In the genomic region with DNA sequence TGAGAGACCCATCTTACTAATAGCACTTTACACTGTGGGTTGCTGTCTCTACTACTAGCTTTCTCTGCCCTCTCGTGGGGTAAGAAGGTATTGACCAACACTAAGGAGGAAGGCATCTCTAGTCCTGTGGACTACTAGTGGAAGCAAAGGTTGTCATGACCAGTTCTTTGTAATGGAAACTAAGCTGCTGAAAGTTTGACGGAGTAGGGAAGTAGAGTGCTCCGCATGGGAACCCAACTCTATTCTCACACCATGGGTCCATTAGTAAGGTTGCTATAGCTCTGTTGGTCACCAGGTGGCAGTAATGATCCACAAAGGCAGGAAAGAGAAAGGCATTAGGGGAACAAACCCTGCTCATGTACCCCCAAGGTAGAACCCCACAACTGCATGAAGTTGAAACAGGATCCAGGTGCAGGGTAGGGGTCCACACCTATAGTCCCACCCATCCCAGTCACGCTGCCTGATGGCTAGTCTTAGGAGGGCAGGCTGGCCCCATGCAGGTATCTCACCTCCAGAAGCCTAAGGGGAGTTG, we compare ENCODE assay signal across 8 mouse cellular contexts. TPM values are rescaled to one million over a fixed set of nuclear protein-coding genes. Genes with fewer than 3 reads are reported as not detected.
A peak's percentile ranks its signal among the peaks of the same experiment; 100 is the strongest.
DNase-seq lines count a peak whose midpoint lies in the region; ATAC-seq and TF ChIP-seq lines count a peak whose summit lies in the region.

No protein-coding gene starts in this region.

- intact Hi-C loops in heart, adult 2 months (cut with DNase I), result loop anchor here (1.0 to 5.0 kb wide), 3 partner anchors 34 to 67 kb away; partner anchors contain the start of genes Gid8 and Slc17a9

- no peaks in the 10 kb centered on the region for H3K27me3 ChIP-seq in heart, adult 2 months (ENCODE audit: control insufficient read depth, insufficient read depth, low read length)
- H3K27me3 ChIP-seq in limb, embryonic 13.5 days, result no peaks in the 10 kb centered on the region
- H3K27me3 ChIP-seq in midbrain, embryonic 16.5 days (ENCODE audit: control insufficient read depth, insufficient read depth, low read depth, low read length), result no peaks in the 10 kb centered on the region

- H3K4me1 ChIP-seq in heart, adult 2 months (ENCODE audit: control insufficient read depth, insufficient read depth, low read length), result no peaks in the 10 kb centered on the region; the same call in 1 of the 2 replicates
- no peaks in the 10 kb centered on the region for H3K4me1 ChIP-seq in limb, embryonic 13.5 days
- no peaks in the 10 kb centered on the region for H3K4me1 ChIP-seq in midbrain, embryonic 16.5 days (ENCODE audit: control insufficient read depth, insufficient read depth, low read length)

- no peak overlapping the region for H3K27ac ChIP-seq in heart, adult 2 months
- H3K27ac ChIP-seq in limb, embryonic 13.5 days, result no peak overlapping the region
- H3K27ac ChIP-seq in midbrain, embryonic 16.5 days (ENCODE audit: low read length), result no peak overlapping the region

- H3K36me3 ChIP-seq in heart, adult 2 months (ENCODE audit: control insufficient read depth, insufficient read depth, low read length), result peaks cover 2% of the 10 kb centered on the region; the same call in 1 of the 2 replicates
- peaks cover 57% of the 10 kb centered on the region for H3K36me3 ChIP-seq in limb, embryonic 13.5 days
- peaks cover 25% of the 10 kb centered on the region for H3K36me3 ChIP-seq in midbrain, embryonic 16.5 days (ENCODE audit: control insufficient read depth, insufficient read depth, low read length)

- peak; percentile 87 for TF ChIP-seq CTCF in heart, adult 2 months (IDR thresholded peaks at IDR 0.05)

- no peak for TF ChIP-seq POLR2A in heart, adult 2 months (IDR thresholded peaks at IDR 0.05; ENCODE audit: insufficient read depth, low read depth, low read length)

- no peak overlapping the region for H3K9ac ChIP-seq in heart, adult 2 months (ENCODE audit: low read depth, low read length)
- no peak overlapping the region for H3K9ac ChIP-seq in limb, embryonic 13.5 days
- H3K9ac ChIP-seq in midbrain, embryonic 16.5 days (ENCODE audit: low read depth, low read length), result no peak overlapping the region

- TF ChIP-seq EP300 in heart, adult 2 months (IDR thresholded peaks at IDR 0.05; ENCODE audit: insufficient read depth, low read depth, low read length), result peak; percentile 68; the same call in 1 of the 2 replicates

- DNase-seq in 416B (ENCODE audit: low read depth), result peak; percentile 82
- peak; percentile 57 to 67 for DNase-seq in adrenal gland, adult 18-20 months (ENCODE audit: low spot score in 2 of 2)
- peak; percentile 47 for DNase-seq in embryo, embryonic 11.5 days (ENCODE audit: low read depth, low spot score)
- DNase-seq in heart, adult 2 months, result peak; percentile 59 to 65
- peak; percentile 81 for DNase-seq in kidney, adult 9 months
- DNase-seq in spleen, postnatal 14 days (ENCODE audit: low spot score in 2 of 2), result peak; percentile 35 to 66

- 18% methylated on average over 4 of the region's 4 CpGs for WGBS in heart, adult 2 months
- WGBS in limb, embryonic 13.5 days, result 25% methylated on average over 4 of the region's 4 CpGs
- 22% methylated on average over 4 of the region's 4 CpGs for WGBS in midbrain, embryonic 16.5 days

- no peak overlapping the region for H3K4me2 ChIP-seq in limb, embryonic 13.5 days (replicated peaks)
- H3K4me2 ChIP-seq in midbrain, embryonic 16.5 days (ENCODE audit: low read length), result no peak overlapping the region

- H3K9me3 ChIP-seq in limb, embryonic 13.5 days, result no peaks in the 10 kb centered on the region
- H3K9me3 ChIP-seq in midbrain, embryonic 16.5 days (replicated peaks; ENCODE audit: control insufficient read depth, low read length, poor library complexity, severe bottlenecking), result no peaks in the 10 kb centered on the region

- H3K4me3 ChIP-seq in heart, adult 2 months, result no peak overlapping the region
- no peak overlapping the region for H3K4me3 ChIP-seq in limb, embryonic 13.5 days
- no peak overlapping the region for H3K4me3 ChIP-seq in midbrain, embryonic 16.5 days (ENCODE audit: low read depth, low read length)

- H3K79me2 ChIP-seq in heart, adult 2 months (replicated peaks; ENCODE audit: control insufficient read depth, insufficient read depth, low read length), result no peaks in the 10 kb centered on the region

- ATAC-seq in limb, embryonic 13.5 days (ENCODE audit: low FRiP score, low read depth), result peak; percentile 52; the same call in 1 of the 2 replicates
- peak; percentile 72 for ATAC-seq in midbrain, embryonic 16.5 days

RNA-seq across cellular contexts. Expression of gene Dido1, which starts 31.1 kb away (rescaled TPM):
- total RNA-seq in adrenal gland, adult 18-20 months (2021), result 10 to 100 TPM; 36.7 to 38.3 TPM
- 10 to 100 TPM; 30.7 to 30.8 TPM for total RNA-seq in heart, adult 2 months (2021)
- 8.6 and 13.8 TPM in 2 replicates for polyA plus RNA-seq in heart, adult 2 months (2012; rRNA removed)
- polyA plus RNA-seq in limb, embryonic 13.5 days (2015; fragmentation: Nextera tagmentation; extraction: Ambion mirVana), result 30.4 and 31.5 TPM in 2 replicates
- polyA plus RNA-seq in midbrain, embryonic 16.5 days (2015; fragmentation: Nextera tagmentation; extraction: Ambion mirVana), result 23.9 and 26.8 TPM in 2 replicates

RNA-seq across cellular contexts. Expression of gene Gid8, which starts 31.2 kb away (rescaled TPM):
- total RNA-seq in adrenal gland, adult 18-20 months (2021), result 10 to 100 TPM; 50.0 to 60.2 TPM
- total RNA-seq in heart, adult 2 months (2021), result 10 to 100 TPM; 59.3 to 61.3 TPM
- polyA plus RNA-seq in heart, adult 2 months (2012; rRNA removed), result 38.9 and 70.7 TPM in 2 replicates
- 63.0 and 63.8 TPM in 2 replicates for polyA plus RNA-seq in limb, embryonic 13.5 days (2015; fragmentation: Nextera tagmentation; extraction: Ambion mirVana)
- polyA plus RNA-seq in midbrain, embryonic 16.5 days (2015; fragmentation: Nextera tagmentation; extraction: Ambion mirVana), result 55.1 and 57.1 TPM in 2 replicates

RNA-seq across cellular contexts. Expression of gene Tcfl5, which starts 36.2 kb away (rescaled TPM):
- not detected for total RNA-seq in adrenal gland, adult 18-20 months (2021)
- not detected for total RNA-seq in heart, adult 2 months (2021)
- polyA plus RNA-seq in heart, adult 2 months (2012; rRNA removed), result 0.12 and 0.18 TPM in 2 replicates
- polyA plus RNA-seq in limb, embryonic 13.5 days (2015; fragmentation: Nextera tagmentation; extraction: Ambion mirVana), result 0.55 and 0.59 TPM in 2 replicates
- polyA plus RNA-seq in midbrain, embryonic 16.5 days (2015; fragmentation: Nextera tagmentation; extraction: Ambion mirVana), result 0.42 and 0.55 TPM in 2 replicates

RNA-seq across cellular contexts. Expression of gene Slc17a9, which starts 46.4 kb away (rescaled TPM):
- total RNA-seq in adrenal gland, adult 18-20 months (2021), result 1 to 10 TPM; 1.5 TPM
- under 1 TPM; 0.42 to 0.43 TPM for total RNA-seq in heart, adult 2 months (2021)
- polyA plus RNA-seq in heart, adult 2 months (2012; rRNA removed), result 2.4 and 2.6 TPM in 2 replicates
- 0.62 and 0.98 TPM in 2 replicates for polyA plus RNA-seq in limb, embryonic 13.5 days (2015; fragmentation: Nextera tagmentation; extraction: Ambion mirVana)
- 0.11 and 0.24 TPM in 2 replicates for polyA plus RNA-seq in midbrain, embryonic 16.5 days (2015; fragmentation: Nextera tagmentation; extraction: Ambion mirVana)
